Mouse (Mus musculus) ES-E14 (cell line): ENCODE data around the gene Chmp4b.
A peak's percentile ranks its signal among the peaks of the same experiment; 100 is the strongest.

Experiments used
- MAFK ChIP-seq: IDR thresholded peaks from 2 replicates; pipeline ENCODE4 v1.6.1; 2014; ENCODE audit warnings: mild to moderate bottlenecking, low read depth, low read length, inconsistent platforms; ENCODE audit not compliant: insufficient read depth
- ZNF384 ChIP-seq: IDR thresholded peaks from 2 replicates; pipeline ENCODE4 v1.6.1; 2012; ENCODE audit warnings: low read depth, low read length, inconsistent platforms

DNA sequence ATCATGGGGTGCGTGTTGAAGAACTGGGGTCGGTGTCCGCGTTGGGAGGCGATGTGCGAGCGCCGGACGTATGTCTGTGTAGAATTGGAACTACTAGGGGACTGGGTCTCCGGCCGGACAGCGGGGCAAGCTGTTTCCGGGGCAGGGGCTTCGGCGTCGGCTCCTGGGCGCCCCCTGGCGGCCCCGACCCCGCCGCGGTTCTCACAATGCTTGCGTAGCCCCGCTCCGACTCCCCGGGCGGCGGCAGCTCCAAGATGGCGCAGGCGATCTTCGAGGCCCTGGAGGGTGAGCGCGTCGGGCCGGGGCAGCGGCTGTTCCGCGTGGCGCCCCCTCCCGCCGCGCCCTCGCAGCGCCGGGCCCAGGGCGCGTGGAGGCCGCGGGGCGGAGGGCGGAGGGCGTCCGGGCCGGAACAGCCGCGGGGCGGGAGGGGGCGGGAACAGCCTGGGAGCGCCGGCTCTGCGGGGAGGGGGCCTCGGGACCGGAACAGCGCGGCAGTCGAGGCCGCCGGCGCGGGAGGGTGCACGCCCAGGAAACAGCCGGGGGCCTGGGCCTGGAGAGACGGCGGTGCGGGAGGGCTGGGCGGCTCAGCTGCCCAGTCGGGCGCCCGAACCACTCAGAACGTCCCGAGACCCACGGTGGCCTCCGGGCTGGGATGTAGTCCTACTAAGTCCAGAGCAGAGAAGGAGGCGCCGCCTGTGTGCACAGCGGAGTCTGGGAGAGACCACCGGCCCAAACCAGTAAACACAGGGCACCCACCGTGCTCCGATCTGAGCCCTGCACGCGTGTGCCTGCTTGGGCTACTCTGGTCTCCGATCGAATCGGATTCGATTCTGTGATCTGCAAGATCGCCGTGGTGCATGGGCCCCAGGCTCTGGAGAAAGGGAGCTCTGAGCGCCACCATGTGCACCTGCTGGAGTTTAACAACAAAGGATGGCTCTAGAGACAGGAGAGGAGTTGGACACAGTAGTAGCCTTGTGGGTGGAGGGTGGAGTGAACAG is 38.1 kb upstream of the Chmp4b start, which contains the start of the genes Zfp341 and 4930519P11Rik:
- TF ChIP-seq ZNF384 (no peak), MAFK (0 out of 2 replicates have a peak, but pooled peaks have one; percentile 5)
